Mouse (Mus musculus) macrophage (primary cell): Measurements from ENCODE around the gene Cavin2. TPM values are rescaled to one million over a fixed set of nuclear protein-coding genes. Genes with fewer than 3 reads are reported as not detected.

ENCODE experiments used
- H3K27ac ChIP-seq: fragments of 350-480 bp; formaldehyde crosslinking; 2 replicates; pipeline ENCODE4 v1.9.0; 2021
- H3K36me3 ChIP-seq: fragments of 350-480 bp; formaldehyde crosslinking; 2 replicates; pipeline ENCODE4 v1.9.0; 2021; ENCODE audit errors: inconsistent target
- H3K4me3 ChIP-seq: fragments of 350-480 bp; formaldehyde crosslinking; 2 replicates; pipeline ENCODE4 v1.9.0; 2021; ENCODE audit errors: inconsistent target
- H3K79me2 ChIP-seq: fragments of 350-480 bp; formaldehyde crosslinking; 2 replicates; pipeline ENCODE4 v1.9.0; 2021; ENCODE audit errors: inconsistent target
- WGBS: methylation state at CpG from one replicate; pipeline ENCODE4 v1.1.7; 2026; ENCODE audit warnings: inconsistent platforms; ENCODE audit not compliant: missing documents; 5-methylcytosine and 5-hydroxymethylcytosine counted together
- polyA plus RNA-seq: library from polyadenylated mRNA; stranded (reverse); fragments of 250-400 nt; gene quantifications from 3 replicates; pipeline ENCODE4 v1.2.4, GENCODE M21; 2018; ENCODE audit warnings: inconsistent platforms

Cavin2 gene
- polyA plus RNA-seq, 1 experiment from 2014 or later, result 0.43 TPM

GRCm38 (mm10) chr1:51344160-51344559, 55.2 kb downstream of the Cavin2 start:
- no peaks in the 10 kb centered on the region for H3K79me2 ChIP-seq
- no peak overlapping the region for H3K4me3 ChIP-seq
- 81% methylated on average over 3 of the region's 3 CpGs for WGBS
- no peak overlapping the region for H3K27ac ChIP-seq
- H3K36me3 ChIP-seq, result no peaks in the 10 kb centered on the region

- Histone ChIP-seq H3K4me3 (no peak overlapping the region), H3K36me3 (no peaks in the 10 kb centered on the region), H3K79me2 (no peaks in the 10 kb centered on the region), H3K27ac (no peak overlapping the region)
- 96% methylated on average over 3 of the region's 3 CpGs for WGBS
Observed at GRCm38 (mm10) chr1:51347596-51347995, 58.7 kb downstream of the Cavin2 start.

- Histone ChIP-seq H3K27ac (no peak overlapping the region), H3K36me3 (no peaks in the 10 kb centered on the region), H3K4me3 (no peak overlapping the region), H3K79me2 (no peaks in the 10 kb centered on the region)
- 87% methylated on average over 7 of the region's 7 CpGs for WGBS
Observed at GRCm38 (mm10) chr1:51348631-51349030, 59.7 kb downstream of the Cavin2 start.

- no peak overlapping the region for H3K4me3 ChIP-seq
- no peaks in the 10 kb centered on the region for H3K36me3 ChIP-seq
- 88% methylated on average over 7 of the region's 7 CpGs for WGBS
- H3K27ac ChIP-seq, result no peak overlapping the region
- no peaks in the 10 kb centered on the region for H3K79me2 ChIP-seq
Observed at GRCm38 (mm10) chr1:51349291-51349967, 60.5 kb downstream of the Cavin2 start.

Other genes with a start within 250 kb of the Cavin2 start
- 37.1 to 124 TPM (median 89.0 TPM) in 3 replicates for gene Nabp1, start 189.3 kb downstream of the Cavin2 start, polyA plus RNA-seq